Mouse (Mus musculus) liver, embryonic 13.5 days (tissue): ENCODE data around the gene Gm42417. TPM values are rescaled to one million over a fixed set of nuclear protein-coding genes. Genes with fewer than 3 reads are reported as not detected.

Source experiments
- ATAC-seq: fragments of 200-750 bp; cut with Nextera tagmentation; 2 replicates; pipeline ENCODE4 v1.8.0; 2017; ENCODE audit warnings: low read depth, mild to moderate bottlenecking, moderate number of reproducible peaks, moderate library complexity
- DNase-seq: peaks from one replicate; pipeline ENCODE4 v3.0.0; 2022
- H3K27ac ChIP-seq: fragments of 300-500 bp; sonication (generic); 2 replicates; pipeline ENCODE4 v1.5.1; 2015; ENCODE audit warnings: moderate library complexity, mild to moderate bottlenecking, inconsistent platforms
- H3K27me3 ChIP-seq: fragments of 300-500 bp; sonication (generic); 2 replicates; pipeline ENCODE4 v1.6.1; 2015; ENCODE audit warnings: mild to moderate bottlenecking, inconsistent platforms
- H3K36me3 ChIP-seq: fragments of 300-500 bp; sonication (generic); 2 replicates; pipeline ENCODE4 v1.6.1; 2015; ENCODE audit warnings: mild to moderate bottlenecking, inconsistent platforms
- H3K4me1 ChIP-seq: fragments of 300-500 bp; sonication (generic); replicated peaks from 2 replicates; pipeline ENCODE4 v1.6.1; 2015; ENCODE audit warnings: inconsistent platforms
- H3K4me2 ChIP-seq: fragments of 300-500 bp; sonication (generic); 2 replicates; pipeline ENCODE4 v1.6.1; 2015; ENCODE audit warnings: inconsistent platforms, mild to moderate bottlenecking, moderate library complexity
- H3K4me3 ChIP-seq: fragments of 300-500 bp; sonication (generic); replicated peaks from 2 replicates; pipeline ENCODE4 v1.5.1; 2015; ENCODE audit warnings: mild to moderate bottlenecking, inconsistent platforms
- H3K9ac ChIP-seq: fragments of 300-500 bp; sonication (generic); 2 replicates; pipeline ENCODE4 v1.6.1; 2015; ENCODE audit warnings: mild to moderate bottlenecking, inconsistent platforms
- H3K9me3 ChIP-seq: fragments of 300-500 bp; sonication (generic); replicated peaks from 2 replicates; pipeline ENCODE4 v1.6.1; 2016; ENCODE audit warnings: inconsistent platforms
- WGBS: fragments of 180-500 bp; shearing (Covaris S2); methylation state at CpG from one replicate; pipeline ENCODE4 v1.1.7; 2015; ENCODE audit not compliant: insufficient replicate concordance; 5-methylcytosine and 5-hydroxymethylcytosine counted together
- polyA plus RNA-seq: library from polyadenylated mRNA; unstranded; fragments of >200 nt; fragmentation: Nextera tagmentation; extraction: Ambion mirVana; gene quantifications from 2 replicates; pipeline ENCODE4 v1.2.1, GENCODE M21; 2015

Gene Gm42417
- polyA plus RNA-seq, 1 experiment from 2014 or later: not detected

DNA sequence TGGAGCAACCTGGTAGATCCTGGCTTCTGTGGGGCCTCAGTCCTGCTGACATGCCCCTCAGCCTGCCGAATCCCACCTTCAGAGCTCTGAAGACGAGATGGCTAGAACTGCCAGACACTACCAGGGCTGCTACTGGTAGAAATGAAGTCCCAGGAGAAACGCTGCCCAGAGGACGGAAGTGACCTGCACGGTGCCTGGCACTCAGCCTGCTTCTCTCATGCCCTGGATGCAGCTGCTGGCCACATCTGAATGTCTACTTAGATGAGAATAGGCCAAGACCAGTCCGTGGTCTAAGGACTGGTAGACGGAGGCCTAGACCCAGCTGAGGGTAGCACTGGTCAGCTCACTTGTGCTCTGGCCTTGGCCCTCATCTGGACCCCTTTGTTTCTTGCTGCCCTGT, 8.3 kb downstream of the Gm42417 start:
- ATAC-seq: no peak
- DNase-seq: no peak
- 80% methylated on average over 7 of the region's 7 CpGs for WGBS

DNA sequence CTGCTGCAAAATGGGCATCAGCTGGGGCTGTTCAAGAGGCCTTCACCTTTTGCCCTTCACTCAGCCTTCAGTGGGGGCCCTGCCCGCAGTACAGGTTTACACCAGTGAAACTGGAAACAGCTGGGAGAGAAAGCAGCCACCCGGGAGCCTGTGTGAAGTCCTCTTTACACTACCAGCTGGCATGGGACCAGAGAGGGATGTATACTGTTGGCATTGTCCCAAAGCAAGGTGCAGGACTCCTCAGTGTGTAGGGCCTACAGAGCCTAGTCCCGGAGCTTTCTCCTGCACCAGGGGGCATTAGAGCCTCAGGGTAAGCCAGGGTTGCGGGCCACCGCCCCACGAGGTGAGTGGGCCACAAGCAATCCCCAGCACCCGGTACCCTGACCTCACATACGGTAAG, 8.7 kb downstream of the Gm42417 start:
- no peak overlapping the region for H3K9ac ChIP-seq
- no peak for DNase-seq
- no peak overlapping the region for H3K4me2 ChIP-seq
- WGBS: 82% methylated on average over 8 of the region's 8 CpGs
- peaks cover 10% of the 10 kb centered on the region; the same call in 1 of the 2 replicates for H3K4me1 ChIP-seq
- no peaks in the 10 kb centered on the region for H3K9me3 ChIP-seq
- no peak overlapping the region for H3K4me3 ChIP-seq
- 0 out of 2 replicates have a peak, but pooled peaks have one; percentile 4 for ATAC-seq
- no peak overlapping the region for H3K27ac ChIP-seq
- H3K36me3 ChIP-seq: peaks cover 10% of the 10 kb centered on the region
- H3K27me3 ChIP-seq: no peaks in the 10 kb centered on the region

More for the DNA sequence above, 8.3 kb downstream of the Gm42417 start:
- H3K4me3 ChIP-seq: no peak overlapping the region
- H3K4me2 ChIP-seq: no peak overlapping the region
- no peaks in the 10 kb centered on the region for H3K27me3 ChIP-seq
- H3K27ac ChIP-seq: no peak overlapping the region
- peaks cover 8% of the 10 kb centered on the region; the same call in 1 of the 2 replicates for H3K4me1 ChIP-seq
- H3K36me3 ChIP-seq: peaks cover 5% of the 10 kb centered on the region
- no peak overlapping the region for H3K9ac ChIP-seq
- no peaks in the 10 kb centered on the region for H3K9me3 ChIP-seq

DNA sequence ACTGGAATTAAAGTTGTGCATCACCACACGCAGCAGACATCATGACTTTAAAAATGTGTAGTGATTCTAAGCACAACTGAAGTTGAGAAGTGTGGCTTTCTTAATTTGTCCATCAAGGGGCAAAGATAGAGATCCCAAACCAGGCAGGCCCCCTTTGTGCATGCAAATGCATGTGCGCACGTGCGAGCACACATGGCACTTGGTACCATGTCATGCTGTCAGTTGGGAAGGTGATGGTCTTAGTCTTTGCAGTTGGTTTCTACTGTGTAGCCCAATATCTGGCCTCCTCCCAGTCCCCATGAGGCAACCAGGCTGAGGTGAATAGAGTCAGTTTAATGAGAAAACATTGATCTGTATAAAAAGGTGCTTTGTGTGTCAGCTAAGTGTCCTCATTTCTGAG, 9.4 kb downstream of the Gm42417 start:
- H3K4me1 ChIP-seq: peaks cover 13% of the 10 kb centered on the region; the same call in 1 of the 2 replicates
- H3K9me3 ChIP-seq: no peaks in the 10 kb centered on the region
- H3K27me3 ChIP-seq: no peaks in the 10 kb centered on the region
- ATAC-seq: no peak
- WGBS: 79% methylated on average over 4 of the region's 4 CpGs
- no peak overlapping the region for H3K4me3 ChIP-seq
- peaks cover 16% of the 10 kb centered on the region for H3K36me3 ChIP-seq
- H3K9ac ChIP-seq: no peak overlapping the region
- H3K4me2 ChIP-seq: no peak overlapping the region
- H3K27ac ChIP-seq: no peak overlapping the region
- no peak for DNase-seq

DNA sequence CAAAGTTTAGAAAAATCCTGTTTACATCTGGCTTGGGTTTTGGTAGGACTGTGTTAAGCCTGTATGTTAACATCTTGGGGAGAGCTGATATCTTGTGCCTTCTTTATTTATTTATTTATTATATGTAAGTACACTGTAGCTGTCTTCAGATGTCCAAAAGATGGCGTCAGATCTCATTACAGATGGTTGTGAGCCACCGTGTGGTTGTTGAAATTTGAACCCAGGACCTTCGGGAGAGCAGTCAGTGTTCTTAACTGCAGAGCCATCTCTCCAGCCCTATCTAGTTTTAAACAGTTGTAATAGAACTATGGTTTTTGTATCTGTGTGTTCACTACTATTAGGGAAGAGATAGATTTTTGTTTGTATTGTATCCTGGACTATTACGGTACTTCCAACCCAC, 10.0 kb downstream of the Gm42417 start:
- WGBS: 79% methylated on average over 4 of the region's 4 CpGs
- no peaks in the 10 kb centered on the region for H3K27me3 ChIP-seq
- H3K4me2 ChIP-seq: no peak overlapping the region
- DNase-seq (no peak), ATAC-seq (no peak)
- H3K9me3 ChIP-seq: no peaks in the 10 kb centered on the region
- H3K27ac ChIP-seq: no peak overlapping the region
- peaks cover 10% of the 10 kb centered on the region; the same call in 1 of the 2 replicates for H3K4me1 ChIP-seq
- H3K4me3 ChIP-seq: no peak overlapping the region
- peaks cover 22% of the 10 kb centered on the region for H3K36me3 ChIP-seq
- H3K9ac ChIP-seq: no peak overlapping the region

DNA sequence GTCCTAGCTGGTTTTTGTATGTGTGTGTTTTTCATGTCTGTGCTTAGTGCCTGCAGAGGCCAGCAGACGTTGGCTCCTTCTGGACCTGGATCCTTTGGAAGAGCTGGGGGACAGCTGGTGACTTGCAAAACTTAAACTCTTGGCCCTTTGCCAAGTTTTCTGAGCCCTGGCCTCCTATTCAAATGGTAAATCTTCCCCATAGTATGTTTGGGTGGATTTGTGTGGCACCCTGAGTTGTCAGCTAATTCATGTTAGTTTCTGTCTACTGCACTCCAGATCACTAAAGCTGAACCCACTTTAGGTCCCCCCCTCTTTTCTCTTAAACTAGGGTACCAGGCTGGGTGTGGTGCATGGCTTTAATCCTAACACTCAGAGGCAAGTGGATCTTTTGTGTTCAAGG, 10.9 kb downstream of the Gm42417 start:
- whole genome bisulfite sequencing: 57% methylated on average over 1 of the region's 1 CpGs
- no peak for DNase-seq
- no peak overlapping the region for H3K9ac ChIP-seq
- H3K4me2 ChIP-seq: no peak overlapping the region
- H3K36me3 ChIP-seq: peaks cover 31% of the 10 kb centered on the region
- no peak overlapping the region for H3K27ac ChIP-seq
- H3K4me3 ChIP-seq: no peak overlapping the region
- H3K9me3 ChIP-seq: no peaks in the 10 kb centered on the region
- no peaks in the 10 kb centered on the region for H3K27me3 ChIP-seq
- H3K4me1 ChIP-seq: peaks cover 10% of the 10 kb centered on the region; the same call in 1 of the 2 replicates
- ATAC-seq: no peak

DNA sequence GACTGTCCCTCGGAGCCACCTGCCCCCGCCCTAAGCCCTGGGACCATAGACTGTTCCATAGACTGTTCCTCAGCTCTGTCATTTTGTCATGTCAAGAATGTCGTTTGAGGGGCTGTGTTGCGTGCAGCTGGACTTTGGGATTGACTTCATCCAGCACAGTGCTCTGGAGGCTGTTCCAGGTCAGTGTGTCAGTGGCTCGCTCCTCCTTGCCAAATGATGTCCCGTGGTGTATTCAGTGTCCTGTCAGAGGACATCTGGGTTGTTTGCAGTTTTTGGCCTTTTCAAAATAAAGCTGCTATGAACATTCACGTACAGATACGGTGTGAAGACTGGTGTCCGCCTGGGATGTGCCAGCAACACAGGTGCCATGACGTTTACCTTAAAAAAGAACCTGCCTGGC, 12.3 kb downstream of the Gm42417 start:
- DNase-seq: no peak
- H3K4me3 ChIP-seq: no peak overlapping the region
- peaks cover 10% of the 10 kb centered on the region; the same call in 1 of the 2 replicates for H3K4me1 ChIP-seq
- ATAC-seq: no peak
- H3K36me3 ChIP-seq: peaks cover 46% of the 10 kb centered on the region
- no peaks in the 10 kb centered on the region for H3K27me3 ChIP-seq
- H3K9ac ChIP-seq: no peak overlapping the region
- no peak overlapping the region for H3K27ac ChIP-seq
- H3K9me3 ChIP-seq: no peaks in the 10 kb centered on the region
- no peak overlapping the region for H3K4me2 ChIP-seq
- WGBS: 82% methylated on average over 10 of the region's 10 CpGs

DNA sequence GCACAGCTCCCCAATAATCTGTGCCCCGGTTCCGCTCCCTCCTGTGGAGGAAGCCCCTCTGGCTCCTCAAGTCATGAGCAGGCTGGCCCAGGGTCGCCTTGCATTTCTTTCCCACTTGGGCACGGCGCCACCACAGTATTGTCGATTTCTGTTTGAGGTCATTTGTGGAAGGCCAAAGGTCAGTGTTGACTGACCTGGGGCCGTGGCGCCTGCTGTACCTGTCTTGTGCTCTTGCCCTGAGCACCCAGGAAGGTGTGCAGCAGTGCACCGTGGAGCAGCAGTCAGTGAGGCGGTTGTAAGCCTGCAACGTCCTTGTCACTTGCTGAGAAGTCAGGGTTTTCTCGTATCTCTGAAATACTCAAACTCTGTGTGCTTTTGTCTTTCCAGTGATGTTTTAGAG, 13.5 kb downstream of the Gm42417 start:
- Histone ChIP-seq H3K4me1 (peaks cover 10% of the 10 kb centered on the region; the same call in 1 of the 2 replicates), H3K27me3 (no peaks in the 10 kb centered on the region), H3K27ac (no peak overlapping the region), H3K4me3 (no peak overlapping the region), H3K9me3 (no peaks in the 10 kb centered on the region), H3K36me3 (peaks cover 57% of the 10 kb centered on the region), H3K9ac (no peak overlapping the region), H3K4me2 (no peak overlapping the region)
- 78% methylated on average over 12 of the region's 12 CpGs for WGBS
- ATAC-seq (no peak), DNase-seq (no peak)

DNA sequence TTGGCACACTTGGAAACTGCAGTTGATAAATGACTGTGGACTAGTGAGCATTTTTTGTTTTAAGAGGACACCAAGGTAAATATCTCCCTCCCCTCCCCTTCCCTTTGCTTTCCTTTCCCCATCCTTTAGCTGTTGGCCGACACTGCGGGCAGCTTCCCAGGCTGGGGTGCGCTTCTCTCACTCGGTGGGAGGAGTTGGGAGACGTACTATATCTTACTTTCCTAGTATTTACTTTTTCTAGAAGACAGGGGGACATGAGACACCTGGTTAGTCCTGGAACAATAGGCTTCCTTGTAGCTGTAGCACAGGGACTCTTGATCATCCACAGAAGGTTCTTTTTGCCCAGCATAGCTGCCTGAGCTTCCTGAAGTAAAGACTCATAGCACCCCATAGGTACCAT, 15.2 kb downstream of the Gm42417 start:
- 87% methylated on average over 5 of the region's 5 CpGs for WGBS

DNA sequence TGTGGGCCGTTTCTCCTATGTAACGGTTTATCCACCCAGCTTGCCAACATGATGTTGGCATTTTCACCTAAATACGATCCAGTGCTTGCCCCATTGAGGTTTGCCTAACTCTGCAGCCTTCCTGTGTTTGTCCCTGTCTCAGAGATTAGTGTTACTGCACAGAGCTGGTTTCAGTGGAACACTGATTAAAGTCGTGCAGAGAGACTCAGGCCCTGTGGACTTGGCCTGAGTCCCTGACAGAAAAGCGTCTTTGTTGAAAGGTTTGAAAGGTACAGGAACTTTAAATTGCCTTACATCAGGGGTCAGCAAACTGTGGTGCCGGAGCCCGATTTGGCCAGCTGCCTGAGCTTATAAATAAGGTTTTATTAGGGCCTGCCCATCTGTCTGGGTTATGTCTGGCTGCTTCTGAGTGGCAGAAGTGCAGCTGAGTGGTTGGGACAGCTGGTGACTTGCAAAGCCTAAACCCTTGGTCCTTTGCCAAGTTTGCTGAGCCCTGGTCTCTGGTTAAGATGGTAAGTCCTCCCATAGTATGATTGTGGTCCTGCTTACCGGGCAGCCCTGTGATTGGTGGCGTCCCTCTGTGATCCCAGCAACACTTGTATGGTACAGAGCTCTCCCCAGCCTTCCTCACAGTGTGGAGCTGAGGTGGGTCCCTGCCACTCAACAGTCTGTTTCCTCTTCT, 15.8 kb downstream of the Gm42417 start:
- Histone ChIP-seq H3K27ac (no peak overlapping the region), H3K4me2 (no peak overlapping the region), H3K9me3 (no peaks in the 10 kb centered on the region), H3K36me3 (peaks cover 80% of the 10 kb centered on the region), H3K9ac (no peak overlapping the region), H3K27me3 (no peaks in the 10 kb centered on the region), H3K4me1 (peaks cover 10% of the 10 kb centered on the region; the same call in 1 of the 2 replicates), H3K4me3 (no peak overlapping the region)
- ATAC-seq (no peak), DNase-seq (no peak)
- WGBS: 72% methylated on average over 9 of the region's 9 CpGs

More for the DNA sequence above, 15.2 kb downstream of the Gm42417 start:
- H3K4me3 ChIP-seq: no peak overlapping the region
- ATAC-seq: no peak
- DNase-seq: no peak
- H3K36me3 ChIP-seq: peaks cover 74% of the 10 kb centered on the region
- H3K9ac ChIP-seq: no peak overlapping the region
- H3K4me2 ChIP-seq: no peak overlapping the region
- H3K27me3 ChIP-seq: no peaks in the 10 kb centered on the region
- peaks cover 10% of the 10 kb centered on the region; the same call in 1 of the 2 replicates for H3K4me1 ChIP-seq
- no peak overlapping the region for H3K27ac ChIP-seq
- no peaks in the 10 kb centered on the region for H3K9me3 ChIP-seq

DNA sequence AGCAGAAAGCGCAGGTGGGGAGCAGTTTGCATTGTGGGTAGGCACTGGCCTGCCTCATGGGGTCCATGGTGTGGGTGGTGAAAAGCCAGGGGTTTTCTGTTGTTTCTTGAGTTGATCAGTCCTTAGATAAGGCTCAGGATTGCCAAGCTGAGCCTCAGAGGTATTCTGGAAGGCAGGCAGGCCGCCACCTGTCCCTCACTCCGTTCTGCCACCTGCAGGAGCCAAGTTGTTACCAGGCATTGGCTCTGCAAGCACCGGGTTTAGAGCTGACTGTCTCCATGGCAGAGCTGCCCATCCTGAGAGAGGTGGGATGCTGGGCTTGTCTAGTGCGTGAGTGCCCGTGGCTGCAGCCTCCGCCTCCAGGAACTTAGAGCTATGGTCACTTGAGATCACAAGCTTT, 17.0 kb downstream of the Gm42417 start:
- H3K4me3 ChIP-seq: no peak overlapping the region
- 87% methylated on average over 7 of the region's 7 CpGs for WGBS
- peaks cover 81% of the 10 kb centered on the region for H3K36me3 ChIP-seq
- no peaks in the 10 kb centered on the region for H3K27me3 ChIP-seq
- ATAC-seq (no peak), DNase-seq (no peak)
- H3K4me1 ChIP-seq: peaks cover 7% of the 10 kb centered on the region; the same call in 1 of the 2 replicates
- H3K27ac ChIP-seq: no peak overlapping the region
- H3K9me3 ChIP-seq: no peaks in the 10 kb centered on the region
- H3K4me2 ChIP-seq: no peak overlapping the region
- no peak overlapping the region for H3K9ac ChIP-seq

DNA sequence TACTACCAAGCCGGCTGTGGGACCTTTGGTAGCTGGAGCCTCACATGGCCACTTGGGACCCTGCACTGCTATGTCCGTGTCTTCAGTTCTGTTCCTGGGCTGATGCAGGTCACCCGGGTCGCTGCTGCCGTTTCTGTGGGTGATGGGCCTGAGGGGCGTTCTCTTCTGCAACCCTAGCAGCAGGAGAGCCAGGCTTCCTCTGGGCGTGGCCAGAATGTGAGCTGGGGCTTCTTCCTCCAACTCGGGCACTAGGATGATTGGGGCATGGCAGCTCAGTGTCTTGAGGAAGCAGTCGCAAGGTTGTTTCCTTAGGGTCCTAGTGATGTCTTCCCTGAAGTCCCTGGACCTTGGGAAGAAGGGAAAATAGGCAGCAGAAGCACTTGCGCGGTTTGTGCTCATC, 19.6 kb downstream of the Gm42417 start:
- WGBS: 73% methylated on average over 11 of the region's 11 CpGs
- DNase-seq (no peak), ATAC-seq (no peak)
- no peak overlapping the region for H3K4me2 ChIP-seq
- peaks cover 73% of the 10 kb centered on the region for H3K36me3 ChIP-seq
- no peak overlapping the region for H3K9ac ChIP-seq
- no peak overlapping the region for H3K27ac ChIP-seq
- H3K9me3 ChIP-seq: no peaks in the 10 kb centered on the region
- H3K4me1 ChIP-seq: peaks cover 8% of the 10 kb centered on the region
- no peaks in the 10 kb centered on the region for H3K27me3 ChIP-seq
- no peak overlapping the region for H3K4me3 ChIP-seq

DNA sequence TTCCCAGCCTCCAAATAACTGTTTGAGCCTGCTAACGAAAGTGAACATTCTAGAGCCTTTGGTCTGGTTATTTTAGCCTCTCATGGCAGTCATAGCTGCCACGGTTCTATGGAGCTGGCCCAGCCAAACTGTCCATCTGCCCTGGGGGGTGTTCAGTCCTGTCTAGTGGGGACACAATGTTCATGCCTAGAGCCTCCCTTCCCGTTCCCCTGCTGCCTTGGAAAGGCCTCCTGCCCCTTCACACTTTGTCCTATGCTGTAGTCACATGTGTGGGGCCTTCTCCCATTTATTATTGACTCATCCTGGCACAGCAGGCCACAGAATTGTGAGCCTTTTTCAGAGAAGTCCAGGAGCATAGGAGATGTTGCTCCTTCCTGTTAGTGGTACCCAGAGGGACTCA, 21.0 kb downstream of the Gm42417 start:
- 71% methylated on average over 3 of the region's 3 CpGs for WGBS
- Histone ChIP-seq H3K4me1 (peaks cover 22% of the 10 kb centered on the region), H3K4me3 (no peak overlapping the region), H3K9ac (no peak overlapping the region), H3K9me3 (no peaks in the 10 kb centered on the region), H3K27ac (no peak overlapping the region), H3K27me3 (no peaks in the 10 kb centered on the region), H3K4me2 (no peak overlapping the region), H3K36me3 (peaks cover 68% of the 10 kb centered on the region)
- ATAC-seq (no peak), DNase-seq (no peak)
